Mouse (Mus musculus) E14TG2a.4 (cell line): ENCODE measurements around the gene Adh1.

Experiments
- CTCF ChIP-seq: conservative IDR thresholded peaks from 2 replicates; pipeline ENCODE4 v1.5.1; 2014; ENCODE audit warnings: low read length
- POU5F1 ChIP-seq: IDR thresholded peaks from 2 replicates; pipeline ENCODE4 v1.6.1; 2014; ENCODE audit warnings: low read length, borderline replicate concordance

DNA sequence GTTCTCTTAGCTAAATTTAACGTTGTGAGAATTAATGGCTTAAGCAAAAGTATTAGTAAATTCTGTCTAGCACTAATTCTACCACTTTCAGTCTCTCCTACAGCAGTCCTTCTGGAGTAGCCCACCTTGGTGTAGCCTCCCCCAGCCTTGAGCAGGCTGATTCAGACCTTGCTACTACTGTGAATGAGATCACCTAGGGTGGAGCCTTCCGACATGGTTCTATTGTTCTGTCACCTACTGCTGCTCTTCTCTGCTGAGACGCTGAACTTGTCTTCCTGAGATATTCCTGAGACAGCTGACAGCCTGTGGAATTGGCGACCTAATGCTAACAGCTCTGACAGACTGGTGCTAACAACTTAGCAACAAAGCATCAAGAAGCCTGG is 43.7 kb downstream of the Adh1 start:
- TF ChIP-seq CTCF (no peak), POU5F1 (no peak)
